Mouse (Mus musculus): Measurements from ENCODE around the gene Trp53i11.

DNA sequence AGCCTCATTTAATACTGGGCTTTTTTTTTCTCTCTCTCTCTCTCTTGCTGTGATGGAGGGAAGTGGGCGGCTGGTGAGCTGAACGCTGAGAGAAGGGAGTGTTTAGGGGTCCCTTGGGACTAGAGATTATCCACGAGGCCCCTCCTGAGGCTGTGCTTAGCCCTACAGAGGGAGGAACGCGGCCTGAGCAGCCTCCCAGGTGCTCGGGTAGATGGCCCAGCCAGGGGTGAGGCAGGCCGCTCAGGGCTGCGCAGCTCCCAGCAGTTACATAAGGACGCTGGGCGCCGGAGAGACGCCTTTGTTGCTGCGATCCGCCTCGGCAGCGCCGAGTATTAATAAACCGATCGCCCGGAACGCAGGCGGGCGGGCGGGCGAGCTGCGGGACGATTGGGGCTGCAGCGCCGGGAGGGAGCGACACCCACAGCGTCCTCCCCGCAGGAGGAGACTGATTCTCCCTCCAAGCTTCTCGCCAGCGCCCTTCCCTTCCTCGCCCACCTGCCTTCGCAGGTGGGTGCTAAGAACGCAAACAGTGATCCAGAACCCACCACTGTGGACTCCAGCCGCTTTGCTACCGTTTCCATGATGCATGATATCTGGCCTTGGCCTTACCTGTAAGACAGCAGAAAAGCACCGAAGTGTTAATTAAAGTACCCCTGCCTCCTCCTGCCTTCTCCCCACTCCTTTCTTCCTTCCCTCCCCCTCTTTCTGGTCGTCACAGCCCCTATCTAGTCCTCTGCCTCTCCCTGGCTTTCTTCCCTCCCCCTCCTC is 7.1 kb upstream of the Trp53i11 start:
- TF ChIP-seq CTCF (IDR thresholded peaks at IDR 0.05; ENCODE audit: borderline replicate concordance, insufficient read depth, low read depth, low read length) (no peak), POLR2A (IDR thresholded peaks at IDR 0.05; ENCODE audit: borderline replicate concordance, insufficient read depth, low read length) (no peak)

Data from cerebellum, adult 2 months (tissue).